Mouse (Mus musculus) limb, embryonic 14.5 days (tissue): ENCODE measurements at regions not wholly inside any gene's neighbourhood (a gene's known extent, or its start where the extent isn't known, plus 50 kb on each side); places are given as distances from the start of the nearest gene placed in this dataset.
A peak's percentile ranks its signal among the peaks of the same experiment; 100 is the strongest.

ENCODE experiments used
- ATAC-seq: fragments of 200-750 bp; cut with Nextera tagmentation; 2 replicates; pipeline ENCODE4 v1.8.0; 2017; ENCODE audit warnings: low read depth, moderate number of reproducible peaks, moderate TSS enrichment; ENCODE audit not compliant: low FRiP score
- DNase-seq: peaks from one replicate; pipeline ENCODE4 v3.0.0-alpha.2; 2015; ENCODE audit warnings: low spot score
- H3K27ac ChIP-seq: fragments of 300-500 bp; sonication (generic); replicated peaks from 2 replicates; pipeline ENCODE4 v1.5.1; 2014; ENCODE audit warnings: low read depth, mild to moderate bottlenecking, low read length, moderate library complexity, mixed read lengths
- H3K27me3 ChIP-seq: fragments of 300-500 bp; sonication (generic); 2 replicates; pipeline ENCODE4 v1.6.1; 2014; ENCODE audit warnings: low read length, mixed read lengths; ENCODE audit not compliant: control insufficient read depth, insufficient read depth
- H3K36me3 ChIP-seq: fragments of 300-500 bp; sonication (generic); 2 replicates; pipeline ENCODE4 v1.6.1; 2014; ENCODE audit warnings: mild to moderate bottlenecking, low read length, moderate library complexity, mixed read lengths; ENCODE audit not compliant: control insufficient read depth, insufficient read depth
- H3K4me1 ChIP-seq: fragments of 300-500 bp; sonication (generic); 2 replicates; pipeline ENCODE4 v1.6.1; 2014; ENCODE audit warnings: antibody characterized with exemption, low read length, mixed read lengths; ENCODE audit not compliant: control insufficient read depth, insufficient read depth
- H3K4me2 ChIP-seq: fragments of 300-500 bp; sonication (generic); replicated peaks from 2 replicates; pipeline ENCODE4 v1.6.1; 2014; ENCODE audit warnings: low read depth, mild to moderate bottlenecking, low read length, moderate library complexity; ENCODE audit not compliant: severe bottlenecking
- H3K4me3 ChIP-seq: fragments of 300-500 bp; sonication (generic); replicated peaks from 2 replicates; pipeline ENCODE4 v1.5.1; 2014; ENCODE audit warnings: low read length
- H3K9ac ChIP-seq: fragments of 300-500 bp; sonication (generic); 2 replicates; pipeline ENCODE4 v1.6.1; 2014; ENCODE audit warnings: mild to moderate bottlenecking, low read depth, low read length, moderate library complexity; ENCODE audit not compliant: severe bottlenecking
- H3K9me3 ChIP-seq: fragments of 300-500 bp; sonication (generic); 2 replicates; pipeline ENCODE4 v1.6.1; 2016; ENCODE audit warnings: low read length; ENCODE audit not compliant: control insufficient read depth
- POLR2A ChIP-seq: fragments of 200-500 bp; IDR thresholded peaks from 2 replicates; pipeline ENCODE4 v1.8.0; 2012; ENCODE audit warnings: inconsistent platforms, mild to moderate bottlenecking, moderate library complexity, borderline replicate concordance; ENCODE audit not compliant: insufficient read depth, insufficient read length; ENCODE audit errors: extremely low read depth
- WGBS: fragments of 180-500 bp; shearing (Covaris S2); extraction: QIAGEN DNeasy Blood & Tissue Kit; methylation state at CpG from one replicate; pipeline ENCODE4 v1.1.7; 2014; 5-methylcytosine and 5-hydroxymethylcytosine counted together

- 34% methylated on average over 4 of the region's 4 CpGs for WGBS
- Histone ChIP-seq H3K9me3 (no peaks in the 10 kb centered on the region), H3K4me2 (no peak overlapping the region), H3K27me3 (no peaks in the 10 kb centered on the region), H3K4me1 (peaks cover 14% of the 10 kb centered on the region), H3K4me3 (no peak overlapping the region), H3K36me3 (no peaks in the 10 kb centered on the region), H3K27ac (no peak overlapping the region), H3K9ac (no peak overlapping the region)
- no peak for DNase-seq
- TF ChIP-seq POLR2A = no peak
- ATAC-seq = no peak
These were observed 50.8 kb upstream of the Olfm1 start for GRCm38 (mm10) chr2:28141975-28142374.

- DNase-seq = no peak
- H3K27me3 ChIP-seq = no peaks in the 10 kb centered on the region
- H3K4me1 ChIP-seq = peaks cover 14% of the 10 kb centered on the region
- H3K36me3 ChIP-seq = no peaks in the 10 kb centered on the region
- WGBS = 40% methylated on average over 4 of the region's 4 CpGs
- no peak overlapping the region for H3K27ac ChIP-seq
- no peak for TF ChIP-seq POLR2A
- no peak overlapping the region for H3K9ac ChIP-seq
- no peaks in the 10 kb centered on the region for H3K9me3 ChIP-seq
- H3K4me2 ChIP-seq = no peak overlapping the region
- no peak for ATAC-seq
- no peak overlapping the region for H3K4me3 ChIP-seq
These were observed 51.2 kb upstream of the Olfm1 start for GRCm38 (mm10) chr2:28141556-28141955.

GRCm38 (mm10) chr2:28138583-28138982 lies 53.9 kb upstream of the Fcnb start:
- H3K4me1 ChIP-seq = peaks cover 14% of the 10 kb centered on the region
- no peak for TF ChIP-seq POLR2A
- ATAC-seq (peak; percentile 82), DNase-seq (peak; percentile 43)
- H3K9ac ChIP-seq = no peak overlapping the region
- H3K4me2 ChIP-seq = no peak overlapping the region; the same call in 1 of the 2 replicates
- H3K4me3 ChIP-seq = no peak overlapping the region
- no peaks in the 10 kb centered on the region for H3K36me3 ChIP-seq
- H3K27me3 ChIP-seq = no peaks in the 10 kb centered on the region
- 25% methylated on average over 6 of the region's 6 CpGs for WGBS
- no peaks in the 10 kb centered on the region for H3K9me3 ChIP-seq
- H3K27ac ChIP-seq = no peak overlapping the region

GRCm38 (mm10) chr2:28134605-28135004 lies 49.9 kb upstream of the Fcnb start:
- no peak overlapping the region for H3K27ac ChIP-seq
- ATAC-seq (no peak), DNase-seq (no peak)
- H3K4me2 ChIP-seq = no peak overlapping the region
- H3K36me3 ChIP-seq = no peaks in the 10 kb centered on the region
- H3K9me3 ChIP-seq = no peaks in the 10 kb centered on the region
- H3K27me3 ChIP-seq = no peaks in the 10 kb centered on the region
- 79% methylated on average over 1 of the region's 1 CpGs for WGBS
- H3K4me1 ChIP-seq = peaks cover 14% of the 10 kb centered on the region
- H3K9ac ChIP-seq = no peak overlapping the region
- no peak overlapping the region for H3K4me3 ChIP-seq
- TF ChIP-seq POLR2A = no peak
